In genomic region chr12:92737623-92738370, GRCm38 (mm10) we compare ENCODE assay signal across 11 mouse cellular contexts.
DNase-seq lines count a peak whose midpoint lies in the region; ATAC-seq lines count a peak whose summit lies in the region.
"Had no signal": no experiment of that assay in that cellular context is flagged by ENCODE, and none has a peak within 500 bp of the region (broad histone marks: within the 10 kb centered on the region; RNA-seq: fewer than 3 reads in every experiment).

No protein-coding gene starts in this region.

- 72% methylated on average over 12 of the region's 12 CpGs for WGBS in kidney, embryonic 14.5 days
- 73% methylated on average over 12 of the region's 12 CpGs for WGBS in heart, embryonic 10.5 days

- no peak overlapping the region for H3K27ac ChIP-seq in kidney, embryonic 14.5 days (ENCODE audit: low read depth, low read length)
- no peak overlapping the region for H3K27ac ChIP-seq in heart, embryonic 10.5 days
- H3K27ac ChIP-seq: gastrocnemius, adult 2 months; lung, embryonic 15.5 days; neural tube, embryonic 13.5 days had no signal

- no peak for ATAC-seq in kidney, embryonic 14.5 days (ENCODE audit: low FRiP score, low TSS enrichment)

- no peak overlapping the region for H3K9ac ChIP-seq in kidney, embryonic 14.5 days (ENCODE audit: low read depth, low read length)
- H3K9ac ChIP-seq: lung, embryonic 15.5 days; neural tube, embryonic 13.5 days had no signal

- no peaks in the 10 kb centered on the region for H3K4me1 ChIP-seq in kidney, embryonic 14.5 days (ENCODE audit: control insufficient read depth, insufficient read depth, low read length)
- H3K4me1 ChIP-seq in heart, embryonic 10.5 days: no peaks in the 10 kb centered on the region
- H3K4me1 ChIP-seq: lung, embryonic 15.5 days had no signal

- no peaks in the 10 kb centered on the region for H3K36me3 ChIP-seq in kidney, embryonic 14.5 days (ENCODE audit: control insufficient read depth, insufficient read depth, low read length)
- H3K36me3 ChIP-seq in heart, embryonic 10.5 days: no peaks in the 10 kb centered on the region
- H3K36me3 ChIP-seq: lung, embryonic 15.5 days; neural tube, embryonic 13.5 days had no signal

- H3K4me3 ChIP-seq in kidney, embryonic 14.5 days (ENCODE audit: low read length): no peak overlapping the region
- H3K4me3 ChIP-seq in heart, embryonic 10.5 days: no peak overlapping the region
- H3K4me3 ChIP-seq: gastrocnemius, adult 2 months; lung, embryonic 15.5 days; neural tube, embryonic 13.5 days had no signal

- H3K27me3 ChIP-seq in kidney, embryonic 14.5 days (ENCODE audit: control insufficient read depth, insufficient read depth, low read length): no peaks in the 10 kb centered on the region
- no peaks in the 10 kb centered on the region for H3K27me3 ChIP-seq in heart, embryonic 10.5 days (ENCODE audit: insufficient read depth, poor library complexity, severe bottlenecking)
- H3K27me3 ChIP-seq: lung, embryonic 15.5 days; neural tube, embryonic 13.5 days had no signal

- intact Hi-C loops in left cerebral cortex, postnatal 14 days (cut with DNase I): no loop called here
- intact Hi-C loops in gastrocnemius, postnatal 14 days (cut with DNase I; ENCODE audit: low total_unique reads): no loop called here

- H3K4me2 ChIP-seq in kidney, embryonic 14.5 days (replicated peaks; ENCODE audit: low read depth, low read length): no peak overlapping the region
- H3K4me2 ChIP-seq: lung, embryonic 15.5 days; neural tube, embryonic 13.5 days had no signal

- DNase-seq in kidney, postnatal 14 days: peak; percentile 1
- peak; percentile 82 to 87 for DNase-seq in cerebellum, postnatal 14 days
- peak; percentile 16 to 30 for DNase-seq in left cerebral cortex, postnatal 14 days (ENCODE audit: low spot score in 2 of 2)
- DNase-seq in thymus, postnatal 10 days (ENCODE audit: low spot score in 2 of 2): peak; percentile 13 to 14
- DNase-seq in gastrocnemius, postnatal 14 days: no peak
- no peak for DNase-seq in heart, embryonic 10.5 days (ENCODE audit: low spot score)
- no peak for DNase-seq in urinary bladder, postnatal 4 days (ENCODE audit: low spot score in 2 of 2)
- DNase-seq: gastrocnemius, adult 2 months had no signal

- no peaks in the 10 kb centered on the region for H3K9me3 ChIP-seq in kidney, embryonic 14.5 days (ENCODE audit: control insufficient read depth, low read length)
- no peaks in the 10 kb centered on the region for H3K9me3 ChIP-seq in heart, embryonic 10.5 days
- H3K9me3 ChIP-seq: lung, embryonic 15.5 days; neural tube, embryonic 13.5 days had no signal

Comparison
In these comparisons a context has a peak if more than half of its experiments do, and no peak if none do; other contexts are left out.
1. DNase-seq: peak in kidney, postnatal 14 days (single experiment), cerebellum, postnatal 14 days (2 of 2), left cerebral cortex, postnatal 14 days (2 of 2) and thymus, postnatal 10 days (2 of 2); none in gastrocnemius, postnatal 14 days (single experiment), heart, embryonic 10.5 days (single experiment) and urinary bladder, postnatal 4 days (0 of 2).